Mouse (Mus musculus) liver, embryonic 11.5 days (tissue): ENCODE measurements around the gene Camkk1. TPM values are rescaled to one million over a fixed set of nuclear protein-coding genes. Genes with fewer than 3 reads are reported as not detected.
A peak's percentile ranks its signal among the peaks of the same experiment; 100 is the strongest.

Experiments
- ATAC-seq: fragments of 200-750 bp; cut with Nextera tagmentation; replicated peaks from 2 replicates; pipeline ENCODE4 v1.8.0; 2017; ENCODE audit warnings: moderate number of reproducible peaks, mild to moderate bottlenecking, moderate TSS enrichment, moderate library complexity; ENCODE audit not compliant: low FRiP score
- DNase-seq: peaks from one replicate; pipeline ENCODE4 v3.0.0-alpha.2; 2017; ENCODE audit warnings: low spot score
- H3K27ac ChIP-seq: fragments of 300-500 bp; sonication (generic); 2 replicates; pipeline ENCODE4 v1.5.1; 2014; ENCODE audit warnings: mild to moderate bottlenecking, low read depth, low read length, control low read depth
- H3K27me3 ChIP-seq: fragments of 300-500 bp; sonication (generic); replicated peaks from 2 replicates; pipeline ENCODE4 v1.6.1; 2014; ENCODE audit warnings: low read length, mixed read lengths; ENCODE audit not compliant: control insufficient read depth, insufficient read depth
- H3K36me3 ChIP-seq: fragments of 300-500 bp; sonication (generic); 2 replicates; pipeline ENCODE4 v1.6.1; 2014; ENCODE audit warnings: mild to moderate bottlenecking, low read length, moderate library complexity, mixed read lengths; ENCODE audit not compliant: control insufficient read depth, insufficient read depth
- H3K4me1 ChIP-seq: fragments of 300-500 bp; sonication (generic); replicated peaks from 2 replicates; pipeline ENCODE4 v1.6.1; 2014; ENCODE audit warnings: low read length, mixed read lengths; ENCODE audit not compliant: control insufficient read depth, insufficient read depth
- H3K4me2 ChIP-seq: fragments of 300-500 bp; sonication (generic); 2 replicates; pipeline ENCODE4 v1.6.1; 2014; ENCODE audit warnings: mild to moderate bottlenecking, control low read depth, moderate library complexity
- H3K4me3 ChIP-seq: fragments of 300-500 bp; sonication (generic); 2 replicates; pipeline ENCODE4 v1.5.1; 2014; ENCODE audit warnings: low read depth, low read length, control low read depth
- H3K9ac ChIP-seq: fragments of 300-500 bp; sonication (generic); 2 replicates; pipeline ENCODE4 v1.6.1; 2014; ENCODE audit warnings: low read depth, low read length, control low read depth
- H3K9me3 ChIP-seq: fragments of 300-500 bp; sonication (generic); 2 replicates; pipeline ENCODE4 v1.6.1; 2016; ENCODE audit warnings: low read length, inconsistent platforms, mixed read lengths; ENCODE audit not compliant: control insufficient read depth
- WGBS: fragments of 180-500 bp; shearing (Covaris S2); extraction: QIAGEN DNeasy Blood & Tissue Kit; methylation state at CpG from one replicate; pipeline ENCODE4 v1.1.7; 2014; 5-methylcytosine and 5-hydroxymethylcytosine counted together
- polyA plus RNA-seq: library from polyadenylated mRNA; unstranded; fragments of >200 nt; fragmentation: Nextera tagmentation; extraction: Ambion mirVana; gene quantifications from 2 replicates; pipeline ENCODE4 v1.2.1, GENCODE M21; 2014

Camkk1 gene
- polyA plus RNA-seq, 1 experiment from 2014 or later, result 3.0 TPM

DNA sequence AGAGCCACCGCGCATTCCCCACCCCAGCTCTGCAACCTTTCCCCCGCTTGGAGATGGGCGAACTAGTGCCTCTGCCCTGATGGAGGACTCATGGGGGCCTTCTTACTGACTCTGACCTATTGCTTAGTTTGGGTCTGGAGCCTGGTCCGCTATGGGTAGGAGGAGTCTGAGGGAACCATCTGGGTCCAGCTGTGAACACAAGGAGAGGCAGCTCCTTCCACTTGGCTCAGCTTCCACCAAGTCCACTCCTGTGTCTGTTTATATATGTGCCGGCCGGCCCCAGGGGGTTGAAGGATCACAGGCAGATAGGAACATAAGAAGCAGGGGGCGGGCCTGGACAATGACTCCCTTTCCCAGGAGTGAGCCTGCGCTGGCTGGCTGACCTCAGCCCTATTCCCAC lies 26.8 kb upstream of the Camkk1 start:
- WGBS, result 63% methylated on average over 9 of the region's 9 CpGs
- Histone ChIP-seq H3K27me3 (no peaks in the 10 kb centered on the region), H3K9ac (no peak overlapping the region), H3K9me3 (no peaks in the 10 kb centered on the region), H3K4me3 (no peak overlapping the region), H3K27ac (no peak overlapping the region), H3K36me3 (no peaks in the 10 kb centered on the region), H3K4me2 (no peak overlapping the region), H3K4me1 (peaks cover 12% of the 10 kb centered on the region)
- no peak for ATAC-seq
- no peak for DNase-seq

DNA sequence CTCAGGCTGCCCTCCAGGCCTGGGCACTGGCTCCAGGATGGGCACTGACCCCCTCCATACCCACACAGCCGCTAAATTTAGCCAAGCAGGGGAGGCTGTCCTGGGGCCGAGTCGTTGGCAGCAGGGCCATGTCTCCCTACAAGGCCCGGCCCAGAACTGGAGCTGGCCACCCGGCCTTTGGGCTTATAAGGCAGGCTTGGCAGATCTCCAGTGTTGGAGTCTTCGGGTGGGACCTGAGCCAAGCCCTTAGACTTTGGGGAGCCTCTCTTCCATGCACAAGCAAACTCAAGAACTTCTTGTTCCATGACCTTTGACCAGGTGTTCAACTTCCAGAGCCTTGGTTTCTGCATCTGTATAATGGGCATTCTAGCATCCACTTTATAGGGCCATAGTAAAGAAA lies 22.5 kb upstream of the Camkk1 start:
- DNase-seq, result no peak
- no peak overlapping the region for H3K4me3 ChIP-seq
- H3K9me3 ChIP-seq, result no peaks in the 10 kb centered on the region
- H3K27me3 ChIP-seq, result no peaks in the 10 kb centered on the region
- no peak overlapping the region for H3K27ac ChIP-seq
- no peak for ATAC-seq
- H3K9ac ChIP-seq, result no peak overlapping the region
- H3K4me1 ChIP-seq, result peaks cover 26% of the 10 kb centered on the region
- no peak overlapping the region for H3K4me2 ChIP-seq
- no peaks in the 10 kb centered on the region for H3K36me3 ChIP-seq
- WGBS, result 92% methylated on average over 6 of the region's 6 CpGs

DNA sequence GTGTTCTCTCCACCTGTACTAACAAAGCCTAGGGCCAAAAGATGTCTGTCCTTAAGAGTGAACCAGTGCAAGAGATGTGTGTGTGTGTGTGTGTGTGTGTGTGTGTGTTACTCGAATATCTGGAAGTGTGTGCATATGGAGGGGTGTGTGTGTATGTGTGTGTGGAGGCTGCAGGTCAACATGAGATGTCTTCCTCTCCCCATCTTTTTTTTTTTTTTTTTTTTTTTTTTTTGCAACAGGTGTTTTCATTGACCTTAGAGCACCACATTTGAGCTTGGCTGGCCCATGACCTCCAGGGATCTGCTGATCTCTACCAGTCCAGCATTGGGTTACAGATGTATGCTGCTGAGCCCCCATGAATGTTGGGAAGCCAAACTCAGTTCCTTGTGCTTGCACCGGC lies 22.0 kb upstream of the Camkk1 start:
- ATAC-seq, result no peak
- Histone ChIP-seq H3K4me2 (no peak overlapping the region), H3K9ac (no peak overlapping the region), H3K27me3 (no peaks in the 10 kb centered on the region), H3K36me3 (no peaks in the 10 kb centered on the region), H3K4me3 (no peak overlapping the region), H3K27ac (no peak overlapping the region), H3K9me3 (no peaks in the 10 kb centered on the region), H3K4me1 (peaks cover 26% of the 10 kb centered on the region)
- DNase-seq, result no peak
- WGBS, result 78% methylated on average over 2 of the region's 2 CpGs

DNA sequence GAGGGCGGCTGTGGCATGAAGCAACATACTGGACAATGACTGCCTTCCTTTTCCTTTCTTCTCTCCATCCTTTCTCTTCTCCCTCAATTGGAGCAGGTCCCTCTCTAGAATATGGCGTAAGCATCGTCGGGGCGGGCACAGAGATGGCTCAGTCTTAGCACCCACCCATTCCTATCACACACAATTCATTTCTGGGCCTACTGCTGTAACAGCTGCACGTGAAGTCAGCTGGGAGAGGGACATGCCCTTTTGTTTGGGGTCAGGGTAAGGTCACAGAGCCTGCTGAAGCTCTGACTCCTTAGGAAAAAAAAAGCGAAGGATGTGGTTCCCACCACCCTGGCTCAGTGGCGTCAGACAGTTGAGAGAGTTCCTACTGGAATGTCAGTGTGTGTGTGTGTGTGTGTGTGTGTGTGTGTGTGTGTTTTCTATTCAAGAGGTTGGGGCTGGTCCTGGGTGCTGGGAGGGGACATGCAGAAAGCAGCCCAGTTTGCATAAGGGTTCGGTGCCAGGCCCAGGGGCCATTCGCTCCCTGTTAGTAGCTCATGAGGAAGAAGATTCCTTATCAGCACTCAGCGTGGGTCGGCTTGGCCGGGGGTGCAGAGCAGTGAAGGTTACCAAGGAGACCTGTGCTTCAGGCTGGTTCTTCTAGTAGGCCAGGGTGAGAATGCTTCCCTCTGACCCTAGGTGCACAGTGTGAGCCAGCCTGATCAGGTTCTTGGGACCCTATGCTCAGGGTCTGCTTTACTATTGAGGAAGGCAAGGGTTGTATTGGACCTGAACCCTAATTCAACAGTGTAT lies 21.1 kb upstream of the Camkk1 start:
- ATAC-seq (no peak), DNase-seq (no peak)
- no peak overlapping the region for H3K4me2 ChIP-seq
- H3K27me3 ChIP-seq, result no peaks in the 10 kb centered on the region
- no peaks in the 10 kb centered on the region for H3K9me3 ChIP-seq
- no peak overlapping the region for H3K4me3 ChIP-seq
- H3K9ac ChIP-seq, result no peak overlapping the region
- H3K4me1 ChIP-seq, result peaks cover 20% of the 10 kb centered on the region
- H3K36me3 ChIP-seq, result no peaks in the 10 kb centered on the region
- 0 out of 2 replicates have a peak overlapping the region, but pooled peaks have one; percentile 28 for H3K27ac ChIP-seq
- 48% methylated on average over 13 of the region's 13 CpGs for WGBS

DNA sequence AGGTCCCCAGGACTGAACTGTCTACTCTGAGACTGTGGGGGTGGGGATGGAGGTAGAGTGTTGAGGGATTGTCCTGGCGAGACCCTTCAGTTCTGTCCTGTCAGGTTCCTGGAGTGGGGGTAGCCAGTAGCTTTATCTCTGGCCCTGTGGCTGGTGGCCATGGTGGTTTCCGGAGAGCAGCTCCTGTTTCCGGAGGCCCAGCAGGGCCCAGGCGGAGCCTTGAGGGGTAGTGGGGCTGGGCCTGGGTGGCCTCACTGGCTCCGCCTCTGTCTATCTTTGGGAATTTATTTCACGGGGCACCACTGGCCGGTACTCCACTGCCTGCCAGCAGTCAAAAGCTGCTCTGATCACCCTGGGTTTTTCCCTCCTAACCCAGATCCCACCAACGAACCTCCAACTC lies 20.0 kb upstream of the Camkk1 start, which contains the start of gene P2rx1:
Gene P2rx1, plus strand, starts transcription at position 333 of the 400 bp plus-strand sequence.
- Histone ChIP-seq H3K36me3 (no peaks in the 10 kb centered on the region), H3K4me3 (peak within 1 kb of the TSS; percentile 35), H3K4me1 (peaks cover 17% of the 10 kb centered on the region), H3K27ac (peak within 1 kb of the TSS; percentile 45), H3K27me3 (no peaks in the 10 kb centered on the region), H3K9me3 (no peaks in the 10 kb centered on the region), H3K9ac (peak within 1 kb of the TSS; percentile 49), H3K4me2 (peak within 1 kb of the TSS; percentile 62)
- ATAC-seq, result peak; percentile 77
- DNase-seq, result peak; percentile 56
- 14% methylated on average over 8 of the region's 8 CpGs for WGBS

DNA sequence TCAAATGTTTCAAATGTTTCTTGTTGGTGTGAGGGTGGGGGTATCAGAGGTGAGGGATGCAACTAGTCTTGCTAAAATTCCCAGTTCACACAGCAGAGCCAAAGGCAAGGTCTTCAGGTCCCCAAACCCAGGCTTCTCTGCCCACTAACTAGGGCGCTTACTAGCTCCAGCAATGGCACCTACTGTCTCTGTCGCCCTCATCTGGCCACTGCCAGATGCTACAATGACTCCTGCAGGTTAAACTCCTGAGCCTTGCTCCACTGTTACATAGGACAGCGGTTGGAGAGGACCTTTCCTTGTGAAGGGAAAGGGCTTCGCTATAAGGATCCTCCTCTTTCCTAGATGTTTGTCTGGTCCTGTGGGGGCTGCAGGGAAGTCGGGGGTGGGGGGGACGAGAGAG lies 17.8 kb upstream of the Camkk1 start:
- Histone ChIP-seq H3K4me3 (0 out of 2 replicates have a peak overlapping the region, but pooled peaks have one; percentile 15), H3K27me3 (no peaks in the 10 kb centered on the region), H3K4me2 (peak overlapping the region; percentile 18; the same call in 1 of the 2 replicates), H3K4me1 (peaks cover 17% of the 10 kb centered on the region), H3K9me3 (no peaks in the 10 kb centered on the region), H3K36me3 (no peaks in the 10 kb centered on the region), H3K27ac (no peak overlapping the region), H3K9ac (no peak overlapping the region)
- ATAC-seq (peak; percentile 53; the same call in 1 of the 2 replicates), DNase-seq (peak; percentile 60)
- WGBS, result 8% methylated on average over 6 of the region's 6 CpGs

DNA sequence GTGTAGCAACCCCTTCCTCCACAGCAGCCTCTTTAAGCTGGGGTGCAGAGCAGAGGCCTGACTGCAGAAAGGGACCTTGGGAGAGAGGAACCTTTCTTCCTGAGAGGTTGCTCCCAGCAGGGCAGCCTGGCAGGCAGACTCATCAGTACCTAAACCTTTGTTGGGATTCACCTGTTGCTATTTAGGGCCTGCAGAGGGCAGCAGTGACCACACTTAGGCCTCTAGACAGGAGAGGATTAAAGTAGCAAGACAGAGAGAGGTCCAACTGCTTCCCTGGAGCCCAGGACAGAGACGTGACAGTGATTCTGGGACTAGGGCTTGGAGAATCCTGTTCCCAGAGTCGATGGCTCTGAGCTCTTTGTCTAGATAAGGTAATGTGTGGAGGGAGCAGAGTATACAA lies 12.4 kb upstream of the Camkk1 start:
- Histone ChIP-seq H3K4me1 (no peaks in the 10 kb centered on the region), H3K27ac (no peak overlapping the region), H3K36me3 (no peaks in the 10 kb centered on the region), H3K4me2 (no peak overlapping the region), H3K9ac (no peak overlapping the region), H3K4me3 (no peak overlapping the region), H3K27me3 (no peaks in the 10 kb centered on the region), H3K9me3 (no peaks in the 10 kb centered on the region)
- WGBS, result 19% methylated on average over 2 of the region's 2 CpGs
- DNase-seq (no peak), ATAC-seq (0 out of 2 replicates have a peak, but pooled peaks have one; percentile 30)

DNA sequence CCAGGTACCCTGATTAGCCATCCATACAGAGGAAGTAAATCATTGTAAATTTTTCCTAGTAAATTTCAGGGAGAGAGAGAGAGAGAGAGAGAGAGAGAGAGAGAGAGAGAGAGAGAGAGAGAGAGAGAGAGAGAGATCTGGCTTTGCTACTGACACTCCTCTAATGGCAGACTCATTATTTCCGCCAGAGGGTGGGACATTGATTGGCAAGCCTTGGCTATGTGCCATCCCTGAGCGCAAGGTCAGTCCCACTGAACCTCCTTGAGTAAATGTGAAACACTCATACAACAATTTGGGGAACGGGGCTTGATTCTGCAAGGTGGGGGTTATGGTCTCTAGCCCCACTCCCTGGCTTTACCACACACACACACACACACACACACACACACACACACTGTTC lies 11.7 kb upstream of the Camkk1 start:
- Histone ChIP-seq H3K27me3 (no peaks in the 10 kb centered on the region), H3K4me2 (no peak overlapping the region), H3K9ac (no peak overlapping the region), H3K9me3 (no peaks in the 10 kb centered on the region), H3K4me1 (no peaks in the 10 kb centered on the region), H3K4me3 (no peak overlapping the region), H3K36me3 (no peaks in the 10 kb centered on the region), H3K27ac (no peak overlapping the region)
- WGBS, result 85% methylated on average over 3 of the region's 3 CpGs
- DNase-seq (no peak), ATAC-seq (no peak)
